Mouse (Mus musculus) A20 (cell line): Measurements from ENCODE around the gene Hrh2.

ENCODE experiments used
- DNase-seq: peaks from one replicate; pipeline ENCODE4 v3.0.0-alpha.2; 2011; ENCODE audit warnings: low read depth, low spot score

Hrh2 gene

DNA sequence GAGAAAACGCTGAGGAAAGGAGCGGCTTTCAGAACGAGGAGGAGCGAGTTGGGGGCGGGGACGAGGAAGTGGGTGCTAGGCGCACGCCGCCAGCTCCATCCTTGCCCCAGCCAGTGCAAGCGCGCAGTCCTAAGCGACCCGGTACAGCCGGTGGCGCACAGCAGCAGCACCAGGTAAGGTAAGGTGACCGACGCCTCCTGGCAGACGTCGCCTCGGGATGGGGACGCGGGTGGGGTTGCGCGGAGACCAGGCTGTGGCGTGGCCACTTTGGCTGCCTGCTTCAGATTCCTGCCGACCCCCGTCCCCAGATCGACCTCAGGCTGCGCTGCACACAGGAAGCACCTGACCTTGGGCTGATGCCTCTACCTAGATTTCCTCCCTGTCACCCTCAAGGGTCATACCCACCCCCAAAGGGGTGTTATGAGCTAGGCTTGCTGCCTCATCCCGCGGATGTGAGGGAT lies at the start of gene Hrh2:
TSS of gene Hrh2 (plus strand) at position 109 of the 461 bp plus-strand sequence.
- no peak for DNase-seq

GRCm38 (mm10) chr13:54143788-54144187 lies 48.1 kb upstream of the Hrh2 start:
- no peak for DNase-seq

DNA sequence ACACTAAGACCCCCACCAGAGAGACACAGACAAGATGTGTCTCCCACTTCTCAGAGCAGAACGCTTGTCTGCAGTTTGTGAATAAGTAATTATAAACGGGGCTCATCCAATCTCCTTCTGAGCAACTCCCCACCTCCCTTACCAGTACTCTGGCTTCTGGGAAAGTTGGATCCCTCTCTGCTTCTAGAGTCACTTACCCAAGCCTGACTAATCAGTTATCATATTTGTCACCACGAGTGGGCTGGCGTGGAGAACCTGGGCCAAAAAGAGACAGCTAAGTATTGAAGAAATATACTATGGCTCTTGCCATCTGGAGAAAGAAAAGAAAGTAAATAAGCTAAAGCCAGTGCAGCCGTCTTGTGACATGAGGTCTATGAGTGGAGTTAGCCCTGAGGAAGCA lies 47.3 kb upstream of the Hrh2 start:
- DNase-seq: no peak

DNA sequence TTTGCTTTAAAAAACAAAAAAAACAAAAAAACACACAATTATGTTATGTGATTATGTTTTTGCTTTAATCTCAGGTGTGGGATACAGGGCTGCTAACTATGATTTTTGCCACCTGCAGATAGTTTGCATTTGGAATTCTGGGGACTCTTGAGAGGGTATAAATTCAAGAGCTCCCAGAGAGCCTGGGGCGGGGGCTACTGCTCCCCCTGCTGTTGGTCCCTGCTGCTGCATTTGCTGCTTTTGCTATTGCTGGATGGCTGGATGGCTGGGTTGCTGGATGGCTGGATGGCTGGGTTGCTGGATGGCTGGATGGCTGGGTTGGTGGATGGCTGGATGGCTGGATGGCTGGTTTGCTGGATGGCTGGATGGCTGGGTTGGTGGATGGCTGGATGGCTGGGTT lies 44.6 kb upstream of the Hrh2 start:
- DNase-seq: peak; percentile 8

DNA sequence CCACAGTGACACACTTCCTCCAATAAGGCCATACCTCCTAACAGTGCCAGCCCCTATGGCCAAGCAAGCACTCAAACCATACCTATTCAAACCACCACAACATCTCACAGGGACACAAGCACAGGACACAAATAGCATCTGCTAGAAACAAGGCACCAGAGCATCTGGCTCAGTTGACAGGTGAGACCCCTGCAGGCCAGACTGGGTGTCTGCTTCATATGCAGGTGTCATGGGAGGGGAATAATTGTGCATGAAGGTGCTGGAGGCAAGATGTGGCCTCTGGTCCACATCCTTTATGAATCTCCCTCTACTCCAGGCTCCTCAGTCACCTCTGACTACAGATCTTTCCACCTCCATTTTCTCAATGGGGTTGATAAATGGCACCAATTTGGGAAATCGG lies 39.5 kb upstream of the Hrh2 start:
- peak; percentile 14 for DNase-seq

DNA sequence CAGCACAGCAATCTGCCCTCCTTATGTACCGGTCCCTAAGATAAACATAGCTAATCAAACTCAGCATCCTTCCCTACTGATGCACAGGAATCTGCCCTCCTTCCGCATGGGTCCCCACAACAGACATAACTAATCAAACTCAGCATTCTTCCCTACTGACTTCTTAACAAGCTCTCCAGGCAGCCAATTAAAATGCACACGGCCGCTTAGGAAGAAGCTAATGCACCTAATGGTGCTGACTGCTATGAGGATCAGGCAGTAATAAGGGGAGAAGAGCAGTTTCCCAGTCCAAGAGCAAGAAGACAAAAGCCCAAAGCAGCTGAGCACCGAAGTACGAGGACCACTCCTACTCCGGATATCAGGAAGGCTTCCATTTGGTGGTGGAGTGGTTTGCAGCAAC lies 39.0 kb upstream of the Hrh2 start:
- no peak for DNase-seq

- DNase-seq: no peak
Measured at GRCm38 (mm10) chr13:54153672-54154218, 38.2 kb upstream of the Hrh2 start.

DNA sequence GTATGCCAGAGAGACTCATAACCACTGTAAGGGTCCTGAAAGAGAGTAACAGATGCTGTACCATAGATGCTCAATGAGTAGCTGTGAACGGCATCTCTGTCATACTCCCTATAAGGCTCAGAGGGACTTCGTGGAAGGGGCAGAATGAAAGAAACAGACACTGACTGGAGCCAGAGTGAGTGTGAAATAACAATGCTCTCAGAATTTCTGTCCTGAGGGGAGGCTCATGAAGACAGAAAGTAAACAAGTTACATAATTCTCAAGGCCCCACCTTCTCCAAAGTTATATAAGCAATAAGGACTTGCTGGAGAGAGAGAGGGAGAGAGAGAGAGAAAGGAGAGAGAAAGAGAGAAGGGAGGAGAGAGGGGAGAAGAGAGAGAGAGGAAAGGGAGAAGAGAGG lies 36.1 kb upstream of the Hrh2 start:
- no peak for DNase-seq

DNA sequence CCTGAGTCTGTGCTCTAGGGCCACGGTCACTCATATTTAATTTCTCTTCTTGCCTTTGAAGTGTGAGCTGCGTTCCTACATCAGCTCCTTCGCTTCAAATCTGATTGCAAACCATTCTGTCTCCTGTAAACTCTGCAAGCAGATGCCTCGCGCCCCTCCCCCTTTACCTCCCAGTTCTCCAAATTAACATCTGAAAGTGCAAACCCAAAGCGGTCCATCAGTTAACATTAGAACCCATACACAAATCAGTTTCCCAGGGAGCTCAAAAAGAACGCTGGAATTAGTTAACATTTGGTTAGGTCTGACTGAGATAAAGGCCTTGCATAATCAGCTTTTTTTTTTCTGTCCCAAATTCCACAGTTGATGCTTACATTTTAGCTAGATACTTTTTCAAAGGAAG lies 32.7 kb upstream of the Hrh2 start:
- DNase-seq: no peak

DNA sequence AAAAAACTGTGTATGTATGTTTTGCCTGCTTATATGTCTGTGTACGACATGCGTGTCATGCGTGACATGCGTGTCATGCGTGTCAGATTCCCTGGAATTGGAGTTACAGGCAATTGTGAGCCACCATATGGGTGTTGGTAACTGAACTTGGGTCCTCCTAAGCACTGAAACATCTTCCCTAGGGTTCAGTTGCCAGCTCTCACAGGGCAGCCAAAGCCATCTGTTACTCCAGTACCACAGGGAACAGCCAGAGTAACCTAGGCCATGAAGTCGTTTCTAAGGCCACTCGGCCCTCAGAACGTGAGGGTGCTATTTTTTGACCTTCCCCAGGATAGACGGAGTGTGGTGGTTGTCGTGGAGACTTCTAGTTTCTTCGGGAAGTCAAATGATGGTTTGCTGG lies 32.2 kb upstream of the Hrh2 start:
- no peak for DNase-seq

DNA sequence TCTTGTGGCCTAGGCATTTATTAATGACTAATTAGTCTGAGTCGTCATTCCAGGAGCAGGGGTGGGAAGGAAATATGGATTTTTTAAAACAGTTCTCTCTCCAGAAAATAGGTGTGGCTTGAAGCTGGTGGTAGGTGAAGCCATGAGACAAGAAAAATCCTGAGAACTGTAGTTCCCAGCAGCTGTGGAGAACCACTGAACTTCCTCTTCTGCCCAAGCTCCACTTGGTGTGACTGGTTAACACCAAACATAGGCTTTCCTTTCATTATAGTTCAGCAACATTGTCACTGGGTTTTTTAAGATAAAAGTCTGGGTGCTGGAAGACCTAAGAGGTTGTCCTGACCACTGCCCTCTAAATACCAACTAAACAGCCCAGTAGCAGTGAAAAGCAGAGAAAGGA lies 31.4 kb upstream of the Hrh2 start:
- no peak for DNase-seq

DNA sequence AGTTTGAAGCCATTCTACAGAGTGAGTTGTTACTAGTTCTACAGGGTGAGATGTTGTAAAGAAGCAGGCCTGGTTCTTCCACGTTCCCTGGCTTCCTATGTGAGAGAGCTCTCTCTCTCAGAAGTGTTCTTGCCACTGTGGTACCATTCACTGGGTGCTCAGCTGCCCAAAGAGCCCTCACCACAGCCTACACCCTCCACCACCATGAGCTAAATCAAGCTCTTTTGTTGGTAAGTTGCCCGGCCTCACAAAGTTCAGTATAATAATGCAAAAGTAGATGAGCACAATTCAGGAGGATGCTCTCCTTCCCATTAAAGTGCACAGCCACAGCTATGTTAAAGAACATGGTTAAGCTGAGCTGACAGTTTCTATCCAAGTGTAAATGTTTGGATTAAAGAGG lies 30.4 kb upstream of the Hrh2 start:
- no peak for DNase-seq

GRCm38 (mm10) chr13:54163363-54163762 lies 28.6 kb upstream of the Hrh2 start:
- DNase-seq: no peak

DNA sequence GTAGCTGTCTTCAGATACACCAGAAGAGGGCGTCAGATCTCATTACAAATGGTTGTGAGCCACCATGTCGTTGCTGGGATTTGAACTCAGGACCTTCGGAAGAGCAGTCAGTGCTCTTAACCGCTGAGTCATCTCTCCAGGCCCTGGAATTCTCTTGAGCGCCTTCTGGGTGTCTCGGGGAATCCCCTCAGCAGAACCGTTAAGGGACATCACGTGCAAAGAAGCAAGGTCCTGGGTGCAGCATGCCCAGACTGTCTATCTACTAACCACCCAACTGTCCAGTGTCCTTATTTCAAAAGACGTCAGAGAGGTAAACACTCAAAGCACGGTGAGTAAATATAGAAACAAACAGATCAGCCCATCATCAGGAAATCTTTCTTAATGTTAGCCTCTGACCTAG lies 27.5 kb upstream of the Hrh2 start:
- no peak for DNase-seq

DNA sequence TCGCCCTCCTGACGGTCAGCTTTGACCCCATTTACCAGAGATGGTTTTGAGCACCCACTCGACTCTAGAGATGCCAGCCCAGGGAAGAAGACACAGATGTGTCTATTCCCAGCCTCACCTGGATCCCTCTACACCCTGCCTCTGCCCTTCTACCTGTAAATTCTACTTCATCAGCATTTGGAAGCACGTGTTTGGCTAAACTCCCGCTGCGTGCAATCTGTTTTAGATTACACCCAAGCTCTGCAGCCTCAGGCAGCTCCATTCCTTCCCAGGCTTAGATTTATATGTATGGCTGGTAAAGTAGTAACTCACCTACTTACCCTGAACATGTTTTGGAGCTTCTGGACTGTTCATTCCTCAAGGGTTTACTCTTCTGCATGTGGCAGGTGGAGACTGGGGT lies 26.9 kb upstream of the Hrh2 start:
- no peak for DNase-seq

DNA sequence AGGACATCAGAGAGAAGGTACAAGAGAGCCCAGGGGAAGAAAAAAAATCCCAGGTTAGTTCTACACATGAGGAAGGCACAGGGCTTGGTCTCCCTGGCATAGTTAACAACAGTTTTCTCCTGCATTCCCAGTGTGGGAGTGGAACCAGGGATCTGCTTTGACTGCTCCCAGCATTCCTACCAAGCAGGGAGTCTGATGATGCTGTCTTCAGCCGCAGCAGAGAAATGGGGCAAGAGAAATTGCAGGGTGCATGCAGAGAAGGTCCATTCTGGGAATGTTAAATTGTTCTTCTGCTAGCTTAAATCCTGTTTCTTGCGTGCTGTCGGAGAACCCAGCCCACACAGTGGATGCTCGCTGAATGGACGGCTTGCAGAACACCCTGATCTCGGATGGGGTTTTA lies 26.2 kb upstream of the Hrh2 start:
- no peak for DNase-seq

DNA sequence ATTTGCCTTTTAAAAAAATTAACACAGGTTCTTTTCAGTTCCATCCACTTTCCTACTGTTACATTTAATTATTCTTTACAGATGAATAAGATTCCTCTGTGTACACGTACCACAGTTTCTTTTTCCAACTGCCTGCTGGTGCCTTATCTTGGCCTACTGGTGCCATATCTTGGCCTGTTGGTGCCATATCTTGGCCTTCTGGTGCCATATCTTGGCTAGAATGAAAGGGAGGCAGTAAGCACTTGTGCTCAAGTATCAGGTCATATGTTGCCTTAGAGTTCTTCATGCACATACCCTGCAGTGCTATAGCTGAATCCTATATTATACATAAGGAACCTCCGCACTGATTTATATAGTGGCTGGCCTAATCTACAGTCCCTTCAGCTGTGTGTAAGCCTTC lies 24.9 kb upstream of the Hrh2 start:
- no peak for DNase-seq

DNA sequence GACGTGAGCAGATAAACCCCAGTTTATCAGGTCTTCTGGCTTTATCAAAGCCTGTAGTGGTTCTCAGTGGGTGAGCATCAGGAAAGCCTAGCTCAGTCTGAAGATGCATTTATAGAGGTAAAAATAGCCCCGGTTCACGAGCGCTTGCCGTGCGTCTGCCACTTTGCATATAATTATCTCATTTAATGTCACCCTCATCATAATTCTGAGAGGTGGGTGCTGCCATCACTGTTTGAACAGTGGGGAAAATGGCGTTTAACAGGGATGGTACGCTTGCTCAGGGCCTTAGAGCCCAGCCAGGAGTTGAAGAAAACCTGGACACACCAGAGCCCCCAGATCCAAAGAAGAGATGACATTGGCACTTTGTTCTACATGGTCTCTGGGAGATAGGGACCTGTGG lies 23.3 kb upstream of the Hrh2 start:
- no peak for DNase-seq

DNA sequence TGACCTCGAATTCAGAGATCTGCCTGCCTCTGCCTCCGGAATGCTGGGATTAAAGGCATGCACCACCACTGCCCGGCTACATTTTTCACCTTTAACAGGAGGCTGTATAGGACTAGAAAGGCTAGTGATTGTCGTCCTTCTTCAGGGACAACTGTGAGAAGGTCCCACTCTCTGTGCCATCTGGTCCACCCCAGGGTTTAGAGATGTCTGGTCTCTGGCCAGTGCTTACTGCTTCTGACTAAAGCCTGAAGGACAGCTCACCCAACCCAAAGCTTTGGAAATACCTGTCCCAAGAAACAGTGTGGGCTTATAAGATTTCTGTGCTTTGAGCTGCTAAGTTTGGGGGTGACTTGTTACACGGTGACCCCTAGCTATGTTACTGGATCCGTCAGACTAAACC lies 21.6 kb upstream of the Hrh2 start:
- no peak for DNase-seq

GRCm38 (mm10) chr13:54171346-54171745 lies 20.6 kb upstream of the Hrh2 start:
- no peak for DNase-seq

GRCm38 (mm10) chr13:54171761-54172160 lies 20.2 kb upstream of the Hrh2 start:
- DNase-seq: no peak

DNA sequence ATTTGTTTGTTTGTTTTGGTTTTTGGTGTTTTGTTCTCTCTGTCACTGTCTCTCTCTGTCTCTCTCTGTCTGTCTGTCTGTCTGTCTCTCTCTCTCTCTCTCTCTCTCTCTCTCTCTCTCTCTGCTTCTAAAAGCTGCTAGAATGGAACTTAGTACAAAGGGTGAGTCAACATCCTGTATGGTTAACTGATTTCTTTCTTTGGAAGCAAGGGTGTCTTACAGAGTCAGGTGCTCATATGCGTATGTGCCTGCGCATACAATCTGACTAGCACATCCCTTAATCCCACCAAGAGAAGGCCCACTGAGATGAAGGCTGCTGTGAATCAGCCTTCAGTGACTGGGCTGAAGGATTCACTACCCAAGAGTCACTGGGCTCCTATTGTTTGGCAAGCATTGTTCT lies 18.0 kb upstream of the Hrh2 start:
- DNase-seq: no peak

- peak; percentile 11 for DNase-seq
Measured at GRCm38 (mm10) chr13:54174703-54175102, 17.2 kb upstream of the Hrh2 start.

DNA sequence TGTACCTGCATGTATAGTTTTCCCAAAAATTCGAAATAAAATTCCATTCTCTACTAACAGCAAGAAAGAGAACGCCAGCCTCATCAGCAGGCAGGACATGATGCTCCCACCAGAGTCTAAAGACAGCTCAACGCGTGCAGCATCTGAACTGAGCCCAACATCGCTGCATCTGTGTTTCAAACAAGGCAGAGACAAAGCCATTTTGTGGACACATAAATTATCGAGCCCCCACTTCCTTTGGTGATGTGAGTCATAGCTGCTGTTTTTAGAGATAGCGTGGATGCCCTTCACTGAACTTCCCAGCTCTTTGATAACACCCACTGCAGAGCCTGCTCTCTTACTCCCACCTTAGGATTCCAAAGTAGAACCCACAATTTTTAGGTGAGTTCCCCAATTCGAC lies 16.5 kb upstream of the Hrh2 start:
- no peak for DNase-seq
